Mouse (Mus musculus) 3T3-L1 (cell line): ENCODE results near the gene Grcc10.

Experiments used
- DNase-seq: peaks from one replicate; pipeline ENCODE4 v3.0.0-alpha.2; 2015; ENCODE audit warnings: low read depth, low spot score

Grcc10 gene

DNA sequence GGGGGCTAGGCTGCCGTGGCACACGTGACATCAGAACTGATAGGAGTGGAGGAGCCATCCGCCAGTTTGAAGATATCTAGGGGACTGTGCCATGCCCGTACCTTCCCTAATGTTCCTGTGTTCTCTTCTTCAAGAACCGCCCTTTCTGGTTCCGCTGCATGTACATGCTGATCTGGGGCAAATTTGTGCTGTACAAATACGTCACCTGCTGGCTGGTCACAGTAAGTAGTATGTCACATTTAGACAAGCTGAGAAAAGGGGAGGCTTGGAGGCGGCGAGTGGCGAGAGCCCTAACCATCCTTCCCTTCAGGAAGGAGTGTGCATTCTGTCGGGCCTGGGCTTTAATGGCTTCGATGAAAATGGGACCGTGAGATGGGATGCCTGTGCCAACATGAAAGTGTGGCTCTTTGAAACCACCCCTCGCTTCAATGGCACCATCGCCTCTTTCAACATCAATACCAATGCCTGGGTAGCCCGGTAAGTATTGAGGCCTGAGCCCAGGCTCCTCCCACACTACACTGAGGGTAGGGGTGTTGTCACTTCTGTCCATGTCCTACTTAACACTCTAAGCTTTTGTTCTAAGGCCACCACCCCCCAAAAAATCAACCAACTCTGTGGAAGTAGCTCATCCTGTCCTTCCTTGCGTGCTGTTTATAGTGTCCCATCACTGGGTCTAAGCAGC, 38.9 kb downstream of the Grcc10 start:
- no peak for DNase-seq

DNA sequence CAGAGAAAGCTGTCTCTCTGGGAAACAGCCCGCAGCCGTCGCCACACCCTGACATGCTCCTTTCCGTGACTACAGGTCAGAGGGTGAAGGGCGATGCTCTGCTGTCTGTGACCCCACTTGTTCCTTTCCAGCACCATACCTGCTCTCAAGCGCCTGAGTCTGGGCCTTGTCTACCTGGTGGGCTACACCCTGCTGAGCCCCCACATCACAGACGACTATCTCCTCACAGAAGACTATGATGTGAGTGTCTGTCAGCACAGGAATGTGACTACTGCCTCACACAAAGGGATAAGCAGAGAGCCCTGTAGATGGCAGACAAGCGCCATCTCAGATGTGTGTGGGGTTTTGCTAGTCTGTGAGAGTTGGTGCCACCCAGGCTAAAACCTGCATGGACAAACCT, 39.8 kb downstream of the Grcc10 start:
- DNase-seq: peak; percentile 67

DNA sequence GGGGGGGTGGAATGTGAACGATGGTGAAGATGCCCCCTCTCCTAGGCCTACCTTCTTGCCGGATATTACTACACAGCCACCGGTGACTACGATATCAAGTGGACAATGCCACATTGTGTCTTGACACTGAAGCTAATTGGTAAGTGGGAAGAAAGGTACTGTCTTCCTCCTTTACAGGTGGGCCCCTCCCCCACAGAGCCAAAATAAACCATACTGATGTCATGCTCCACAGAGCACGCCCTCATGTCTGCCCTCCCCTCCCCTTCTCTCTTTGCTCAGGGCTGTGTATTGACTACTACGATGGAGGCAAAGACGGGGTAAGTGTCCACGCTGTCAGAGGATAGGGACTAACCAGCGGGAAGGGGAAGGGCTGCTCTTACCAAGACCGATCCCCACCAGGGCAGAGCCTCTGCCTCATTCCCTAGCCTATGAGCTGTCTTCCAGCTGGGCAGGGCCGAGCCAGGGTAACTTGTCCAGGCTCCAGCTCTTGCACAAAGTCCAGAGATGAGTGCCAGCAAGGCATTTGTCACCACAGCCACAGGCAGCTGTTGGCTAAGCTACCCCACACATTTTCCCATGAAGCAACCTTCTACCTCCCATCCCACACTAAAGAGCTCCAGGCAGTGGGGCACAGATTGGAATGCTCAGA, 41.1 kb downstream of the Grcc10 start:
- peak; percentile 98 for DNase-seq

DNA sequence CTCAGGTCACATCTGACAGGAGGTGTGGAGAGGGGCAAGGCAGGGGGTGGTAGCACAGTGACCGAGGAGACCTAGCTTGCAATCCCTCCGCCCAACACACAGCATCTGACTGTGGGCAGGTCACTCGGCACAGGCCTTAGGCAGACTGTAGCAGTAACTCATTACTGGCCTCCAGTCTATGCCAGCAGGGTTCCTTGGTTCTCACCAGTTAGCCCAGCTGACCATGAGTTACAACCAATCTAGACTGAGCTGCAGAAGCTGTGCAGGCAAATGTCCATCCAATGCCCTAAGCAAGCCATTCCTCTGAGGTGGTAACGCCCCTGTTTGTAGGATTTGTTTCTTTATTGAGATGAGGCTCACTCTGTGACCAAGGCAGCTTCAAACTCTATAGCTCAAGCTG, 41.8 kb downstream of the Grcc10 start:
- DNase-seq: no peak

DNA sequence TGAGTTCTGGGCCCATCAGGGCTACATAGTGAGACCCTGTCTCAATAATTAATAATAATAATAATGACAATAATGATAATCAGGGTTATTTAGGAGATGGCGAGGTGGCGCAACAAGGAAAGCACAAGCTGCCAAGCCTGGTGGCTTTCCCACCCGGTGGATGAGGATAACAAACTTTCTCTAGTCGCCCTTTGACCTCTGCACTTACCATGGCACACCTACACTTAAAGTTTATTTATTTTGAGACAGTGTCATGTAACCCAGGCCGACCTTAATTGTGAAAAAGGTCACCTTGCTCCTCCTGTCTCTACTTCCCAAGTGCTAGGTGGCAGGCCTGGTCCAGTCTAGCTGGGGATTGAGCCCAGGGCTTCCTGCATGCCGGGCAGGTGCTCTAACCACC, 42.4 kb downstream of the Grcc10 start:
- DNase-seq: no peak

DNA sequence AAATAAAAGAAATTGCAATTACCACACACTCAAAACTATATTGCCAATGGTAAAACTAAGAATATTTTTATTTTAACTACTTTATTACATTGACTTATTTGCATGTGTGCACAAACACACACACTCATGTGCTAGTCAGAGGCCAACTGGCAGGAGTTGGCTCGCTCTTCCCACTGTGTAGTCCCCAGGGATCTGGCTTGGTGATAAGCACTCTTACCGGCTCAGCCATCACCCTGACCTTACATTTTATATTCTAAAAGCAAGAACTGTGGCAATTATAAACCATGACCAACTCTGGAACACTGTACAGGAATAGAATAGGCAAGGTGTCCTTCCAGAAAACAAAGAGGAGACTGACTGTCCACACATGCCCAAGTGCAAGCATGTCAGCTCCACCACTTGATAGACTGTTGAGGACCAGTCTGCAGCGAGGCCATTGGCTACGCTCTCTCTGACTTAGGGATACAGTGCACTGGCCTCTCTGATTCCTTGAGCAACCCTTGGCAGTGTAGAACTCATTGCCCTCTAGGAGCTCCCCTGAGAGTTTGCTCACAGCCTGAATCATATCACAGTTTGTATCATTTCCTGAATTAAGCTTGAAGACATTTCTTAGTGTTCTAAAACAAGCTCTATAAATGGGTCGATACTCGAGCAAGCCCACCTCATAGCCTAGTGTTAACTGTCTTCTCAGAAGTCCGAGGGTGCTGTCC, 44.6 kb downstream of the Grcc10 start:
- DNase-seq: peak; percentile 71

DNA sequence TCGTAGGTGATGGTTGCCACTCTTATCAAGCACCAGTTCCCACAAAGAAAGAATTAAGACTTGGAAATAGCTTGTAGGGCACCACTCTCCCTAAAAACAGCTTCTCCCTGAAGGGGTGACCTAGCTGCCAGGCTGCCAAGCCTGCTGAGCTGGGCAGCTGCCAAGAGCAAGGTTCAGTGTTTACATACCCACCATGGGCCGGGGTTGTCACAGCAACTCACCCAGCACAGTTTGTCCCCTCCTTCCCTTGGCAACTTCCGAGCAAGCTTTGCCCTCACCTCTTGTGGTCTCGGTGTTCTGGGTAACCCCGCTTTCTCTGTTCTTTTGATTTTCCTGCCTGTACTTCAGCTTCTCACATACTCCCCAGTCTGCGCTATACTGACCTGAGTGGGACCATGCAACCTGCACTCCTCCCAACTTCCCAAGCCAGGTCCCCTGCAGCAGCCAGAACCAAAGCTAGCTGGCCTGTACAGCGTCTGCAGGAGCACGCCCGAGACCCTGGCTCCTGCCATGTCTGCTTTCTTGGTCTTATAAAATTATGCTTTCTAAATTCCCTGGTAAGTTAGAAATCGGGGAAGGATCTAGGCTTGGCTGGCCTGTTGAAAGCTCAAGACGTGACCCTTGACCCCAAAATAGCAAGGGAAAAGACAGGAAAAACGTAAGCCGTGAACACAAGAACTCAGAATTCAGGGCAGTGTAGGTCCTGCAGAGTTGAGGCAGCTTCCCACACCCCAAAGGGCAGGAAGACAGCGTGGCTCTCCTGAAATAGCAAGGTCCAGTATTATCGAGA, 46.8 kb downstream of the Grcc10 start:
- DNase-seq: no peak

DNA sequence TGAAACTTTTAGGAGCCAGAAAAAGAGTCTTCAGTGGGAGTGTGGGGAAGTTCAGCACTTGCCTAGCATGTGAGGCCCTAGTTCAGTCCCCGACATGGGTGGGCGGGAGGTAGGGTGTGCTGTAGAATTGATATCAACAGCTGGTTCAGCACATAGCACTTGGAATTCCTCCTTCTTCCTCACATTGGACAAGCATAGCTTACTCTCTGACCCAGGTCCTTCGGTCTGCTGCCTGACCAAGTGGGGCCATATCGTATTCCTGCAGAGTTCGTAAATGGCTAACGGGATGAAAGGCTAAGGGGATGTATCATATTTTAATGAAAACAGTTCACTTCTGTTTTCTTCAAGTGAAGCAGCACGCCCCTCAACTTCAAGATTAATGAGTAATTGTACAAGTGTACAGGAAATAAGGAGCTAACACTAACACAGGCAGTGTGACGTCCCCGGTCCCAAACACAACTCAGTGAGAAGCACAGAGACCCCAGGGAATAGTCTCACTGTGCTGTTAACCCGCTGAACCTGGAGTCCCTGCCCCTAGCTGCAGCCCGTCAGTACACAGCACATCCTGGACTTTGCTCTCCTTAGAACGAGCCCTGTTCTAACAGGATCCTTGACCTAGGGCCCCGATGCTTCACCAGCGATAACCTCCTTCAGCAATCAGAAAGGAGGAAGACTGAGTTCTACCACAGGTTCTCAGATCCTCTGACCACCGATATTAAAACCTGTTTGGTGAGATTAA, 47.8 kb downstream of the Grcc10 start:
- DNase-seq: no peak

DNA sequence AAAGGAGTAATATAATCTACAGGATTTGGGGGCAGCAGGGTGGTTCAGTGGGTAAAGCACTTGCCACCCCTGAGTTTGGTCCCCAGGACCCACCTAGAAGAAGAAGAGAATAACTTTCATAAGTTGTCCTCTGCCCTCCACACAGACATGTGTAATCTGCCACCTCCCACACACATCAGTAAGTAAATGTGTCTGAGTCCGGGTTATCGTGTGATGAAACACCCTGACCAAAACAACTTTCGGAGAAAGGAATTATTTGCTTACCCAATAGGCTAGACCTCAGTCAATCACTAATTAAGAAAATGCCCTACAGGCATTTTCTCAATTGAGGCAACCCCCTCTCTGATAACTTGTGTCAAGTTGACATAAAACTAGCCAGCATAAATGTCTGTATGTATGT, 50.7 kb downstream of the Grcc10 start:
- DNase-seq: no peak
